Mouse (Mus musculus): ENCODE measurements around the gene Top1. TPM values are rescaled to one million over a fixed set of nuclear protein-coding genes. Genes with fewer than 3 reads are reported as not detected.

Gene Top1
- 78.6 and 88.5 TPM in 2 replicates for polyA plus RNA-seq (2014; fragmentation: Nextera tagmentation; extraction: Ambion mirVana)

DNA sequence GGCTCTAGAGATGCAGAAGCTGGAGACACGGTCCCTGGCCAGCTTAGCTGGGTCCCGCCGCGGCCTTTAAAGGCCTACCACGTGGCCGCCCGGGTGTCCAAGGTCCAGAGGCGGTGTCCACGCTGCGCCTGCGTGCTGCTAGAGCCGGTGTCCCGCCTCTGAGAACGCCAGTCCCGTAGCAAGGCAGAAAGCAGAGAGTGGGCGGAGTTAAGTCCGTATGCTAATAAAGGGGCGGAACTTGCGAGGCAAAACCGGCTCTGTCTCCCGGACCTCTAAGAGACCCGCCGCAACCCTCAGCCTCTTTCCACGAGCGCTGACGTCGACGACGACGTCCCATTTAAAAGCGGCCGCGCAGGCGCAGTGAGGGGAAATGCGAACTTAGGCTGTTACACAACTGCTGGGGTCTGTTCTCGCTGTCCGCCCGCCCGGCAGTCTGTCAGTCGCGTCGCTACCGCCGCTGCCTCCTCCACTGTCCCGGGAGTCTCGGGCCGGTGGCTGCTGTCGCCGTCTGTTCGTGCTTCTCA lies at the start of gene Top1:
Gene Top1, plus strand, starts transcription at position 275 of the 524 bp plus-strand sequence.
- peak; percentile 99 for ATAC-seq (ENCODE audit: insufficient number of reproducible peaks, insufficient read depth, low FRiP score, low read depth)
- 0% methylated on average over 50 of the region's 50 CpGs for WGBS
- peak within 1 kb of the TSS; percentile 77 for H3K4me2 ChIP-seq (replicated peaks; ENCODE audit: low read depth, low read length)

DNA sequence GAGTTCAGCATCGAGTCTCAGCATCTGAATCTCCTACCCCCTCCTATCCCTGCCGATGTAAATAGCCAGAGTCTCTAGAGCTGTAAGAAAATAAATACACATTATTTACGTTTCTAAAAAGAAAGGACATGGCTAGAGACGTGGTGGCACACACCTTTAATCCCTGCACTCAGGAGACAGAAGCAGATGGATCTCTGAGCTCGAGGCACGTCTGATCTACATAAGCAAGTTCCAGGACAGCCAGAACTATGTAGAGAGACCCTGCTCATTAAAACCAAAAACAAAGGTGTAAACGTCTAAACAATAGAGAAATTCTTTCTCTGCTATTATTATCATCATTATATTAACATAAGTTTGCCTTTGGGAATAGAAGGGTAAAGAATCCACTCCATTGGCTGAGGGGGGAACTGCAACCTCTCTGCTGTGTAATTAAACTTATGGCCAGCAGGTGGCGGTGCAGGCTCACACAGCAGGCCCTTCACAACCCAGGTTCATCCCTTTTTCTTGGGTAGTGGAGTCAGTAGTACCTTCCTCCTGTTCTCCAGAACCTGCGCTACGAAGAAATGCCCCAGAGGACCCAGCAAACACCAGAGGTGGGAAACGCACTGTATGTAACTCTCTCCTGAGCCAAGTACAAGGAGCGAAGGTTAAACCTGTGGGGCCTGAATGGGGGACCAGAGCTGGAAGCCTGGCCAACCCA lies 48.0 kb upstream of the Top1 start:
- H3K4me1 ChIP-seq (ENCODE audit: control insufficient read depth, insufficient read depth, low read length) = no peaks in the 10 kb centered on the region
- H3K4me3 ChIP-seq (ENCODE audit: low read depth, low read length) = no peak overlapping the region
- H3K27me3 ChIP-seq (ENCODE audit: control insufficient read depth, insufficient read depth, low read length) = no peaks in the 10 kb centered on the region
- H3K9me3 ChIP-seq (ENCODE audit: control insufficient read depth, low read depth, low read length) = no peaks in the 10 kb centered on the region
- no peak overlapping the region for H3K27ac ChIP-seq (ENCODE audit: low read length)
- H3K9ac ChIP-seq (replicated peaks; ENCODE audit: low read depth, low read length) = no peak overlapping the region
- ATAC-seq (ENCODE audit: insufficient number of reproducible peaks, insufficient read depth, low FRiP score, low read depth) = peak; percentile 62; the same call in 1 of the 2 replicates
- no peak overlapping the region for H3K4me2 ChIP-seq (replicated peaks; ENCODE audit: low read depth, low read length)
- H3K36me3 ChIP-seq (ENCODE audit: control insufficient read depth, insufficient read depth, low read length) = no peaks in the 10 kb centered on the region
- WGBS = 35% methylated on average over 12 of the region's 12 CpGs

More for the DNA sequence above, at the start of gene Top1:
- Histone ChIP-seq H3K9me3 (ENCODE audit: control insufficient read depth, low read depth, low read length) (no peaks in the 10 kb centered on the region), H3K36me3 (ENCODE audit: control insufficient read depth, insufficient read depth, low read length) (no peaks in the 10 kb centered on the region), H3K27ac (ENCODE audit: low read length) (peak within 1 kb of the TSS; percentile 99), H3K9ac (replicated peaks; ENCODE audit: low read depth, low read length) (peak within 1 kb of the TSS; percentile 95), H3K4me1 (ENCODE audit: control insufficient read depth, insufficient read depth, low read length) (peaks cover 16% of the 10 kb centered on the region), H3K27me3 (ENCODE audit: control insufficient read depth, insufficient read depth, low read length) (no peaks in the 10 kb centered on the region), H3K4me3 (ENCODE audit: low read depth, low read length) (peak within 1 kb of the TSS; percentile 71)

DNA sequence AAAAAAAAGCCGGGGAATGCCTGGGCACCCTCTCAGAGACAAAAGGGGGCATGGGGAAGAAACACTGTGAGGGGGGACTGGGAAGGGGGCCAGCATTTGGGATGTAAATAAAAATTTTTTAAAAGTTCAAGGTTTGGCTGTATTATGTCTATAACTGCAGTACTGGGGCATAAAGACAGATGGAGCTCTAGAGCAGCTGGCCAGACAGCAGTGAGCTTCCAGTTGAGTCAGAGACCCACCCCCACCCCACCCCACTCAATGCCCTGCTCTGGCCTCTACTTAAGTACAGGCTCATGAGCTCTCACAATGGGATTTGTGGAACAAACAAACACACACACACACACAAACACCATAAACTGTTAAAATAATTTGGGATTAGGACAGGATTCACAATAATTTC lies 43.9 kb upstream of the Top1 start:
- H3K27me3 ChIP-seq (ENCODE audit: control insufficient read depth, insufficient read depth, low read length) = no peaks in the 10 kb centered on the region
- H3K4me3 ChIP-seq (ENCODE audit: low read depth, low read length) = no peak overlapping the region
- no peak overlapping the region for H3K4me2 ChIP-seq (replicated peaks; ENCODE audit: low read depth, low read length)
- no peaks in the 10 kb centered on the region for H3K9me3 ChIP-seq (ENCODE audit: control insufficient read depth, low read depth, low read length)
- no peak for ATAC-seq (ENCODE audit: insufficient number of reproducible peaks, insufficient read depth, low FRiP score, low read depth)
- H3K27ac ChIP-seq (ENCODE audit: low read length) = no peak overlapping the region
- H3K4me1 ChIP-seq (ENCODE audit: control insufficient read depth, insufficient read depth, low read length) = no peaks in the 10 kb centered on the region
- whole genome bisulfite sequencing = no CpG with 5 or more reads among the region's 1 CpGs
- H3K9ac ChIP-seq (replicated peaks; ENCODE audit: low read depth, low read length) = no peak overlapping the region
- no peaks in the 10 kb centered on the region for H3K36me3 ChIP-seq (ENCODE audit: control insufficient read depth, insufficient read depth, low read length)

DNA sequence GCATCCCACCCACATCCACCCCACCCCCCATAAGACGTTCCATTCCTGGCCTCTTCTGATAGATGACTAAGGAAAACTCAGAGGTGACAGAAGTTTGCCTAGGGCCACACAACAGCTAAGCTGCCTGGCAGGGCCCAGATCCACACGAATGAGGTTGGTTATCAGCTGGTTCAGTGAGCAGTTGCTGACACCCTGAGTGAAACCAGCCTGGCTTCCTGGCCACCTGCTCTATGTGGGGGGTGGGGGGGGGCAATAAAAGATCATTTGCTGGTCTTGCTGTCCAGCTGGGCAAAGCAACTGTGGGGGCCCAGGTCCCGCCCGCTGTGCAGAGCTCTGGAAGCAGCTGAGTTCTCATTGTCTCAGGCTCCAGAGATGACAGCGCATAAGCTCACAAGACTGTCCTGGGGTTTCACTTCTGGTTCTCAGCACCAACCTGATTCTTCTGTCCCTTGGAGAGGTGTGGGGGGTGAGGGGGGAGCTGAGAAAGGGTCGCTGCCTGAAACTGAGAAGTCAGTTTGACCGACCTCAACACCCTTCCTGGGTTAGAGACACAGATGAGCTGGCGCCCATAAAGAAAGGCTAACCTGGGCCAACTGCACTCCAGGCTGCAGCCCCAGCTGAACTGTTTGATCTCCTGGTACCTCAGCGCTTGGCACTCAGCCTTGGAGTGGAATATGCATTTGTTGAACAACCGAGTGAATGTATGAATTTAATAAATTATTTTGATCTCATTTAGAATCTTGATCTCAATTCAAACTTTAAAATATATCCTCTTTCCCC lies 42.3 kb upstream of the Top1 start:
- Histone ChIP-seq H3K27ac (ENCODE audit: low read length) (no peak overlapping the region), H3K27me3 (ENCODE audit: control insufficient read depth, insufficient read depth, low read length) (no peaks in the 10 kb centered on the region)

DNA sequence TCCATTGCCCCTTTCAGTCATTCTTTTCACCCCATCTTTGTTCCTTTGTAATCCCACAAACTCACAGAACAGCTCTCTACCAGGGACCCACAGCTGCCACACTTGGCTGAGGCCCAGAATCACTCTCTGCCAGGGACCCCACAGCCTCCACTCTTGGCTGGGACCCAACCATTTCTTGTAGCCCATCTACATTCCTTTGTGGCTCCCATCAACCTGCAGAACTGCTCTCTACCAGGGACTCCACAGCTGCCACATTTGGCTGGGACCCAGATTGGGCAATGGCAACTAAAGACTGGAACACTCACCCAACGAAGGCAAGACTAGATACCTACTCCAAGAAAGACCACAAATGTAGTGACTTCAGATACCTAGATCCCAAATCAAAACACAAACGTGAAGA lies 35.7 kb upstream of the Top1 start:
- ATAC-seq (ENCODE audit: insufficient number of reproducible peaks, insufficient read depth, low FRiP score, low read depth) = no peak
- no peaks in the 10 kb centered on the region for H3K27me3 ChIP-seq (ENCODE audit: control insufficient read depth, insufficient read depth, low read length)

More for the DNA sequence above, 42.3 kb upstream of the Top1 start:
- no peaks in the 10 kb centered on the region for H3K36me3 ChIP-seq (ENCODE audit: control insufficient read depth, insufficient read depth, low read length)
- no peak overlapping the region for H3K4me2 ChIP-seq (replicated peaks; ENCODE audit: low read depth, low read length)
- 56% methylated on average over 10 of the region's 10 CpGs for WGBS
- H3K9ac ChIP-seq (replicated peaks; ENCODE audit: low read depth, low read length) = no peak overlapping the region
- no peaks in the 10 kb centered on the region for H3K4me1 ChIP-seq (ENCODE audit: control insufficient read depth, insufficient read depth, low read length)
- H3K4me3 ChIP-seq (ENCODE audit: low read depth, low read length) = no peak overlapping the region
- no peaks in the 10 kb centered on the region for H3K9me3 ChIP-seq (ENCODE audit: control insufficient read depth, low read depth, low read length)
- peak; percentile 64; the same call in 1 of the 2 replicates for ATAC-seq (ENCODE audit: insufficient number of reproducible peaks, insufficient read depth, low FRiP score, low read depth)

DNA sequence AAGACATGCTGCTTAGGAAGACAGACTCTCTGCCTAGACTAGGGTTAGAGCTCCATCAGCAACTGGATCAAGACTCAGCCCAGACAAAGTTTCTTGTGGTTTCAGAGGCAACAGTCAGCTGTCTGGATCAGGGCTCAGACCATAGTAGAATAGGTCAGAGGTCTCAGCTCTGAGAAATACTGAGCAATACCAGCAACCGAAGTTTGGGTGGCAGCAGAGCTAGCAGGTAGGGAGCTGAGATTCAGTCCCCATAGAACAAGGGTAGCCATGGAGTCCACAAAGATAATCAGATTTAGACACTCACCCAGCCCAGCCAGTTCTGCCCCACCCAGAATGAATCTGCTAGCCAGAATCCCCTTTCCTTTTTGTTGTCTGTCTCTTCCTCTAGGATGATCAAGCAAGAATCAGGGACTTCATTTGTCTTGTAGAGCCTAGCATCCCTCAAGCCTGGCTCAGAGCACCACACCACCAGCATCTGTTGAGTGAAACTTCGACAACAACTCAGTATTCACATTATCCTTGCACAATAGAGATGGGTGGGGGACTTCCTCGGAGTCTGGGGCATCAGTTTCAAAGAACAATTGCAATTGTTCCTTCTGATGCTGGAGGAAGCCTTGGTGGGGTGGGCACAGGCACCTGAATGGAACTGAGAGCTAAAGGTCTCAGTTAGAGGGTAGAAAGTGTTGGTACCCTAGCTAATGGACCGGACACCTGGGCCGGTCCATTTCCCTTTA lies 32.3 kb upstream of the Top1 start:
- no peak for ATAC-seq (ENCODE audit: insufficient number of reproducible peaks, insufficient read depth, low FRiP score, low read depth)

More for the DNA sequence above, 35.7 kb upstream of the Top1 start:
- H3K4me3 ChIP-seq (ENCODE audit: low read depth, low read length) = no peak overlapping the region
- no peaks in the 10 kb centered on the region for H3K9me3 ChIP-seq (ENCODE audit: control insufficient read depth, low read depth, low read length)
- H3K27ac ChIP-seq (ENCODE audit: low read length) = no peak overlapping the region
- no peaks in the 10 kb centered on the region for H3K4me1 ChIP-seq (ENCODE audit: control insufficient read depth, insufficient read depth, low read length)
- H3K36me3 ChIP-seq (ENCODE audit: control insufficient read depth, insufficient read depth, low read length) = no peaks in the 10 kb centered on the region
- 69% methylated on average over 2 of the region's 2 CpGs for WGBS
- H3K4me2 ChIP-seq (replicated peaks; ENCODE audit: low read depth, low read length) = no peak overlapping the region
- no peak overlapping the region for H3K9ac ChIP-seq (replicated peaks; ENCODE audit: low read depth, low read length)

DNA sequence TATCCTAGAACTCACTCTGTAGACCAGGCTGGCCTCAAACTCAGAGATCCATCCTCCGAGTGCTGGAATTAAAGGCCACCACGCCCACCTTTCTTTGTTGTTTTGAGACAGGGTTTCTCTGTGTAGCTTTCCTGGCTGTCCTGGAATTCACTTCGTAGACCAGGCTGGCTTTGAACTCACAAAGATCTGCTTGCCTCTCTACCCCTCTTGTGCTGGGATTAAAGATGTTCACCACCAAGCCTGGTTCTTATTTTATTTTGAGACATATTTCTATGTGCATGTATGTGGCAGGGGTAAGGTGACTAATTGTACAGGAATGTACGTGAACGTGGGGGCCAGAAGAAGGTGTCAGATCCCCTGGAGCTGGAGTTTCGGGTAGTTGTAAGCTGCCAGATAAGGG lies 27.9 kb upstream of the Top1 start:
- Histone ChIP-seq H3K9me3 (ENCODE audit: control insufficient read depth, low read depth, low read length) (peaks cover 4% of the 10 kb centered on the region; the same call in 1 of the 2 replicates), H3K4me2 (replicated peaks; ENCODE audit: low read depth, low read length) (no peak overlapping the region), H3K36me3 (ENCODE audit: control insufficient read depth, insufficient read depth, low read length) (no peaks in the 10 kb centered on the region), H3K4me1 (ENCODE audit: control insufficient read depth, insufficient read depth, low read length) (peaks cover 32% of the 10 kb centered on the region), H3K9ac (replicated peaks; ENCODE audit: low read depth, low read length) (no peak overlapping the region), H3K27ac (ENCODE audit: low read length) (no peak overlapping the region), H3K4me3 (ENCODE audit: low read depth, low read length) (no peak overlapping the region), H3K27me3 (ENCODE audit: control insufficient read depth, insufficient read depth, low read length) (no peaks in the 10 kb centered on the region)
- 92% methylated on average over 6 of the region's 6 CpGs for WGBS
- ATAC-seq (ENCODE audit: insufficient number of reproducible peaks, insufficient read depth, low FRiP score, low read depth) = no peak

More for the DNA sequence above, 32.3 kb upstream of the Top1 start:
- Histone ChIP-seq H3K9me3 (ENCODE audit: control insufficient read depth, low read depth, low read length) (no peaks in the 10 kb centered on the region), H3K9ac (replicated peaks; ENCODE audit: low read depth, low read length) (no peak overlapping the region), H3K27me3 (ENCODE audit: control insufficient read depth, insufficient read depth, low read length) (no peaks in the 10 kb centered on the region), H3K4me3 (ENCODE audit: low read depth, low read length) (no peak overlapping the region), H3K4me1 (ENCODE audit: control insufficient read depth, insufficient read depth, low read length) (no peaks in the 10 kb centered on the region), H3K36me3 (ENCODE audit: control insufficient read depth, insufficient read depth, low read length) (no peaks in the 10 kb centered on the region), H3K4me2 (replicated peaks; ENCODE audit: low read depth, low read length) (no peak overlapping the region), H3K27ac (ENCODE audit: low read length) (no peak overlapping the region)
- 75% methylated on average over 5 of the region's 5 CpGs for WGBS

DNA sequence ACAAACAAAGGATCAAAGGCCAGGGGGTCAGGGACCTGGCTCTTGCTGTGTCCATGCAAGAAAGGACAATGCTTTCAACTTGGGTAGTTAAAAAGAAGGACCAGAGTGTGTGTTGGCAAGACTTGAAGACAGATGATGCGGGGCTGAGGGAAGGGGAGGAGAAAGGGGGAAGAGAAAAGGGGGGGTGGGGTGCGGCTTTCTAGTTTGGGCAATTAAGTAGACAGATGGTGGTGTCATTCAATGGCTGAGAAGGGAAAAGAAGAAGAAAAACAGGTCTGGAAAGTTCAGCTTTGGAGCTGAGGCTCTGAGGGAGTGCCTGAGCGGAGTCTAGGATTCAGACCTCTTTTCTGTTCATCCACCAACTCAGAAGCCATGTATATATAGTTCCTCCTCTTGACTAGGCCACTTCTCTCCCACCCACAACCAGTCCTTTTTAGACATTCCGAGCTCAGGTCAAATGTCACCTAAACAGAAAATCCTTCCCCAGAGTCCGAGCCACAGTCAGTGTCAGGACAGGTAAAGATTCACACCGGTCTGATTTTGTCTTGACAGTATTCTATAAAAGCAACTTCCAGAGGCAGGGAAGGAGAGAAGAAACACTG lies 27.0 kb upstream of the Top1 start:
- Histone ChIP-seq H3K9me3 (ENCODE audit: control insufficient read depth, low read depth, low read length) (peaks cover 4% of the 10 kb centered on the region; the same call in 1 of the 2 replicates), H3K4me3 (ENCODE audit: low read depth, low read length) (no peak overlapping the region), H3K36me3 (ENCODE audit: control insufficient read depth, insufficient read depth, low read length) (no peaks in the 10 kb centered on the region), H3K27me3 (ENCODE audit: control insufficient read depth, insufficient read depth, low read length) (no peaks in the 10 kb centered on the region), H3K4me2 (replicated peaks; ENCODE audit: low read depth, low read length) (no peak overlapping the region), H3K27ac (ENCODE audit: low read length) (no peak overlapping the region), H3K4me1 (ENCODE audit: control insufficient read depth, insufficient read depth, low read length) (peaks cover 32% of the 10 kb centered on the region), H3K9ac (replicated peaks; ENCODE audit: low read depth, low read length) (no peak overlapping the region)
- ATAC-seq (ENCODE audit: insufficient number of reproducible peaks, insufficient read depth, low FRiP score, low read depth) = no peak
- WGBS = 29% methylated on average over 6 of the region's 6 CpGs
